Mouse (Mus musculus) cerebellum, adult 11-12 months (tissue): ENCODE measurements at regions not wholly inside any gene's neighbourhood (a gene's known extent, or its start where the extent isn't known, plus 50 kb on each side); places are given as distances from the start of the nearest gene placed in this dataset.
A peak's percentile ranks its signal among the peaks of the same experiment; 100 is the strongest.

Experiments used
- DNase-seq: peaks from one replicate; pipeline ENCODE4 v3.0.0; 2022

GRCm38 (mm10) chr2:21129621-21130020 is 75.5 kb downstream of the Enkur start:
- no peak for DNase-seq

GRCm38 (mm10) chr2:21126531-21126930 is 78.6 kb downstream of the Enkur start:
- peak; percentile 56 for DNase-seq

GRCm38 (mm10) chr2:21122421-21122820 is 82.7 kb downstream of the Enkur start:
- no peak for DNase-seq

- DNase-seq = no peak
Observed at GRCm38 (mm10) chr2:21121663-21122062, 83.5 kb downstream of the Enkur start.

- no peak for DNase-seq
Observed at GRCm38 (mm10) chr2:21116817-21117216, 88.3 kb downstream of the Enkur start.

- no peak for DNase-seq
Observed at GRCm38 (mm10) chr2:21111527-21111926, 93.6 kb downstream of the Enkur start.

GRCm38 (mm10) chr2:21100248-21100808 is 104.8 kb downstream of the Enkur start:
- DNase-seq = no peak

GRCm38 (mm10) chr2:21091058-21091971 is 113.8 kb downstream of the Enkur start:
- peak; percentile 92 for DNase-seq

GRCm38 (mm10) chr2:21085517-21085916 is 116.8 kb upstream of the Arhgap21 start:
- no peak for DNase-seq

- DNase-seq = no peak
Observed at GRCm38 (mm10) chr2:21067292-21067850, 98.7 kb upstream of the Arhgap21 start.

GRCm38 (mm10) chr2:21060347-21060650 is 91.6 kb upstream of the Arhgap21 start:
- no peak for DNase-seq

- DNase-seq = no peak
Observed at GRCm38 (mm10) chr2:21059618-21060346, 91.1 kb upstream of the Arhgap21 start.

GRCm38 (mm10) chr2:21058940-21059339 is 90.3 kb upstream of the Arhgap21 start:
- no peak for DNase-seq

GRCm38 (mm10) chr2:21056450-21057210 is 87.9 kb upstream of the Arhgap21 start:
- no peak for DNase-seq

GRCm38 (mm10) chr2:21055416-21055815 is 86.7 kb upstream of the Arhgap21 start:
- DNase-seq = no peak

- no peak for DNase-seq
Observed at GRCm38 (mm10) chr2:21054325-21055082, 85.8 kb upstream of the Arhgap21 start.

- DNase-seq = no peak
Observed at GRCm38 (mm10) chr2:21053596-21053995, 84.9 kb upstream of the Arhgap21 start.

GRCm38 (mm10) chr2:21048996-21049395 is 80.3 kb upstream of the Arhgap21 start:
- no peak for DNase-seq

GRCm38 (mm10) chr2:21048226-21048625 is 79.5 kb upstream of the Arhgap21 start:
- no peak for DNase-seq

GRCm38 (mm10) chr2:21046503-21047116 is 77.9 kb upstream of the Arhgap21 start:
- DNase-seq = peak; percentile 11

- DNase-seq = no peak
Observed at GRCm38 (mm10) chr2:21044781-21045180, 76.1 kb upstream of the Arhgap21 start.
